Mouse (Mus musculus) kidney, adult 2 months (tissue): ENCODE measurements around the gene Psmb2.

Source experiments
- CTCF ChIP-seq: fragments of 200-500 bp; conservative IDR thresholded peaks from 2 replicates; pipeline ENCODE4 v1.5.1; 2011; ENCODE audit warnings: low read depth, mild to moderate bottlenecking, control low read depth, low read length, moderate library complexity, mixed read lengths; ENCODE audit not compliant: insufficient read depth, insufficient read length
- POLR2A ChIP-seq: fragments of 200-500 bp; IDR thresholded peaks from one replicate; pipeline ENCODE4 v1.6.1; 2011; ENCODE audit warnings: low read depth, low read length, control low read depth

DNA sequence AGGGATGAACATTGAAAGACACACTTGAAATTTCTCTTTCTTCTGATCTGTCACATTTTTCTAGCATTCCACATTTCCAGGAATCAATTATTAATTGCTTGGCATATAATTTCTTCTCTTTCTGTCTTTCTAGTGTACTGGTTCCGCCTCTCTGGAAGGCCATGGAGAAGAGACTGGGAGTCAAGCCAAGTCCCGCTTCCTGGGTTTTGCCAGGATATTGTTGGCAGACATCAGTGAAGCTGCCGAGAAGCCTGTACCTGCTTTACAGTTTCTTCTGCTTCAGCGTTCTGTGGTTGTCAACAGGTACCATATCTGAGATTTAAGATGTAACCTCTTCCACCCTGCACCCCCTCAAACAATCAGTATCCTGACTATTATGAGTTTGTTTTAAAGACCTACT is 79.3 kb downstream of the Psmb2 start:
- TF ChIP-seq CTCF (no peak), POLR2A (no peak)
